Mouse (Mus musculus) MEL (cell line): ENCODE measurements around the gene Cntn4. TPM values are rescaled to one million over a fixed set of nuclear protein-coding genes. Genes with fewer than 3 reads are reported as not detected.

ENCODE experiments used
- DNase-seq: peaks from one replicate; pipeline ENCODE4 v3.0.0; 2011; ENCODE audit warnings: low read depth, low spot score
- H3K27ac ChIP-seq: 2 replicates; pipeline ENCODE4 v1.5.1; 2012; ENCODE audit warnings: low read depth, mild to moderate bottlenecking, control low read depth, low read length, moderate library complexity; ENCODE audit not compliant: control insufficient read depth
- H3K27me3 ChIP-seq, 2 experiments: fragments of 150-350 bp in 1 of 2; sonication (generic) in 1 of 2; 2 replicates each; pipeline ENCODE4 v1.6.1; 2012; ENCODE audit warnings: low read length in 2 of 2, mild to moderate bottlenecking in 2 of 2, improper control_type of control experiment in 1 of 2, moderate library complexity in 1 of 2; ENCODE audit not compliant: insufficient read depth in 2 of 2, control insufficient read depth in 1 of 2
- H3K36me3 ChIP-seq, 2 experiments: 2 replicates each; pipeline ENCODE4 v1.6.1; 2012 to 2014; ENCODE audit warnings: low read length in 2 of 2, improper control_type of control experiment in 1 of 2, inconsistent platforms in 1 of 2, mild to moderate bottlenecking in 1 of 2; ENCODE audit not compliant: insufficient read depth in 2 of 2, control insufficient read depth in 1 of 2
- H3K4me1 ChIP-seq, 2 experiments: fragments of 150-350 bp in 1 of 2; sonication (generic) in 1 of 2; 2 replicates each; pipeline ENCODE4 v1.6.1; 2012; ENCODE audit warnings: low read length in 2 of 2, improper control_type of control experiment in 1 of 2, mild to moderate bottlenecking in 1 of 2; ENCODE audit not compliant: insufficient read depth in 2 of 2, control insufficient read depth in 1 of 2
- H3K4me3 ChIP-seq, 2 experiments: fragments of 150-350 bp in 1 of 2; sonication (generic) in 1 of 2; 2 replicates each; pipeline ENCODE4 v1.5.1; 2012; ENCODE audit warnings: low read depth in 2 of 2, low read length in 2 of 2, mild to moderate bottlenecking in 2 of 2, moderate library complexity in 2 of 2, control low read depth in 1 of 2, improper control_type of control experiment in 1 of 2; ENCODE audit not compliant: control insufficient read depth in 1 of 2, insufficient read depth in 1 of 2
- H3K79me2 ChIP-seq: 2 replicates; pipeline ENCODE4 v1.6.1; 2012; ENCODE audit warnings: mild to moderate bottlenecking, low read length, moderate library complexity; ENCODE audit not compliant: control insufficient read depth, poor library complexity, insufficient read depth
- H3K9ac ChIP-seq: 2 replicates; pipeline ENCODE4 v1.6.1; 2012; ENCODE audit warnings: low read depth, mild to moderate bottlenecking, control low read depth, low read length, moderate library complexity; ENCODE audit not compliant: control insufficient read depth, poor library complexity, severe bottlenecking
- H3K9me3 ChIP-seq: fragments of 150-350 bp; sonication (generic); replicated peaks from 2 replicates; pipeline ENCODE4 v1.6.1; 2012; ENCODE audit warnings: mild to moderate bottlenecking, low read length, improper control_type of control experiment, moderate library complexity; ENCODE audit not compliant: insufficient read depth
- CHD2 ChIP-seq: IDR thresholded peaks from 2 replicates; pipeline ENCODE4 v1.6.1; 2011; ENCODE audit warnings: low read length, improper control_type of control experiment
- E2F4 ChIP-seq: IDR thresholded peaks from 2 replicates; pipeline ENCODE4 v1.6.1; 2011; ENCODE audit warnings: low read depth, low read length, improper control_type of control experiment, borderline replicate concordance
- ELF1 ChIP-seq: IDR thresholded peaks from 2 replicates; pipeline ENCODE4 v1.6.1; 2014; ENCODE audit warnings: low read depth, mild to moderate bottlenecking, inconsistent platforms, low read length, improper control_type of control experiment, moderate library complexity
- EP300 ChIP-seq, 2 experiments: IDR thresholded peaks; 2 replicates each; pipeline ENCODE4 v1.6.1; 2011; ENCODE audit warnings: improper control_type of control experiment in 2 of 2, low read length in 2 of 2, low read depth in 1 of 2, mild to moderate bottlenecking in 1 of 2
- ETS1 ChIP-seq: IDR thresholded peaks from 2 replicates; pipeline ENCODE4 v1.6.1; 2012; ENCODE audit warnings: low read depth, mild to moderate bottlenecking, inconsistent platforms, low read length, improper control_type of control experiment, moderate library complexity
- GABPA ChIP-seq: IDR thresholded peaks from 2 replicates; pipeline ENCODE4 v1.6.1; 2012; ENCODE audit warnings: low read depth, mild to moderate bottlenecking, inconsistent platforms, low read length, improper control_type of control experiment, moderate library complexity
- GATA1 ChIP-seq: IDR thresholded peaks from 2 replicates; pipeline ENCODE4 v1.6.1; 2011; ENCODE audit warnings: low read depth, low read length, improper control_type of control experiment
- KAT2A ChIP-seq: conservative IDR thresholded peaks from 2 replicates; pipeline ENCODE4 v1.6.1; 2012; ENCODE audit warnings: low read depth, low read length, improper control_type of control experiment, inconsistent platforms
- MAFK ChIP-seq: IDR thresholded peaks from 2 replicates; pipeline ENCODE4 v1.6.1; 2011; ENCODE audit warnings: low read depth, mild to moderate bottlenecking, low read length, improper control_type of control experiment, borderline replicate concordance
- MEF2A ChIP-seq: IDR thresholded peaks from 2 replicates; pipeline ENCODE4 v1.6.1; 2014; ENCODE audit warnings: low read depth, mild to moderate bottlenecking, inconsistent platforms, low read length, improper control_type of control experiment; ENCODE audit not compliant: poor library complexity, insufficient replicate concordance, severe bottlenecking; ENCODE audit errors: extremely low read depth
- MXI1 ChIP-seq: IDR thresholded peaks from 2 replicates; pipeline ENCODE4 v1.6.1; 2011; ENCODE audit warnings: mild to moderate bottlenecking, low read depth, low read length, improper control_type of control experiment
- MYB ChIP-seq: IDR thresholded peaks from 2 replicates; pipeline ENCODE4 v1.6.1; 2011; ENCODE audit warnings: mild to moderate bottlenecking, low read depth, low read length, improper control_type of control experiment
- MYC ChIP-seq: IDR thresholded peaks from 2 replicates; pipeline ENCODE4 v1.6.1; 2011; ENCODE audit warnings: low read depth, mild to moderate bottlenecking, low read length, improper control_type of control experiment, moderate library complexity
- NELFE ChIP-seq: IDR thresholded peaks from 2 replicates; pipeline ENCODE4 v1.6.1; 2011; ENCODE audit warnings: low read depth, low read length, improper control_type of control experiment
- POLR2A ChIP-seq, 2 experiments: IDR thresholded peaks; 2 replicates each; pipeline ENCODE4 v1.6.1; 2011 to 2012; ENCODE audit warnings: low read length in 2 of 2, mild to moderate bottlenecking in 2 of 2, control low read depth in 1 of 2, improper control_type of control experiment in 1 of 2, low read depth in 1 of 2, moderate library complexity in 1 of 2; ENCODE audit not compliant: control insufficient read depth in 1 of 2, insufficient read depth in 1 of 2, poor library complexity in 1 of 2
- RAD21 ChIP-seq: IDR thresholded peaks from 2 replicates; pipeline ENCODE4 v1.6.1; 2011; ENCODE audit warnings: mild to moderate bottlenecking, low read depth, low read length, improper control_type of control experiment
- TAL1 ChIP-seq: IDR thresholded peaks from 2 replicates; pipeline ENCODE4 v1.6.1; 2012; ENCODE audit warnings: mild to moderate bottlenecking, inconsistent platforms, low read length, moderate library complexity, mixed read lengths
- TBP ChIP-seq: IDR thresholded peaks from 2 replicates; pipeline ENCODE4 v1.8.0; 2011; ENCODE audit warnings: low read depth, low read length, improper control_type of control experiment
- UBTF ChIP-seq: IDR thresholded peaks from 2 replicates; pipeline ENCODE4 v1.6.1; 2012; ENCODE audit warnings: low read depth, mild to moderate bottlenecking, inconsistent platforms, low read length, improper control_type of control experiment, moderate library complexity, borderline replicate concordance; ENCODE audit not compliant: insufficient read depth
- ZMIZ1 ChIP-seq: IDR thresholded peaks from 2 replicates; pipeline ENCODE4 v1.6.1; 2012; ENCODE audit warnings: low read depth, mild to moderate bottlenecking, inconsistent platforms, low read length, improper control_type of control experiment, moderate library complexity
- ZNF384 ChIP-seq: IDR thresholded peaks from 2 replicates; pipeline ENCODE4 v1.6.1; 2012; ENCODE audit warnings: low read depth, mild to moderate bottlenecking, inconsistent platforms, low read length, improper control_type of control experiment
- polyA plus RNA-seq, 2 experiments: library from polyadenylated mRNA; stranded (reverse) in 1 of 2; unstranded in 1 of 2; fragments of >175 nt in 1 of 2; fragments of >200 nt in 1 of 2; gene quantifications; 2 replicates each; pipeline versions ENCODE4 v1.2.1 to v1.2.4; 2012; ENCODE audit warnings: low replicate concordance in 2 of 2, low read depth in 1 of 2; ENCODE audit not compliant: insufficient read length in 2 of 2, insufficient read depth in 1 of 2, missing spikeins in 1 of 2
- total RNA-seq: library from RNA; depleted of rRNA; stranded (reverse); fragments of 300-350 nt; gene quantifications from 2 replicates; pipeline ENCODE4 v1.2.3, GENCODE M21; 2012

The Cntn4 gene
- total and polyA plus RNA-seq, 3 experiments: not detected

- TF ChIP-seq ZNF384: no peak
- TF ChIP-seq ELF1: no peak
- no peak for TF ChIP-seq MXI1
- no peak for TF ChIP-seq GATA1
- TF ChIP-seq EP300 (IDR thresholded peaks at IDR 0.05; ENCODE audit: low read depth in 1 of 2, low read length in 2 of 2): no peak
- TF ChIP-seq TBP: no peak
- Histone ChIP-seq H3K4me1 (no peaks in the 10 kb centered on the region), H3K9ac (no peak overlapping the region), H3K27ac (no peak overlapping the region), H3K9me3 (no peaks in the 10 kb centered on the region), H3K4me3 (no peak overlapping the region), H3K27me3 (no peaks in the 10 kb centered on the region), H3K36me3 (no peaks in the 10 kb centered on the region), H3K79me2 (no peaks in the 10 kb centered on the region)
- DNase-seq: no peak
Measured at GRCm38 (mm10) chr6:106740244-106740825, 1062.9 kb downstream of the Cntn4 start.

- Histone ChIP-seq H3K79me2 (no peaks in the 10 kb centered on the region), H3K27ac (no peak overlapping the region), H3K27me3 (no peaks in the 10 kb centered on the region), H3K9ac (no peak overlapping the region)
- no peak for DNase-seq
- TF ChIP-seq TAL1 (no peak), MXI1 (no peak), RAD21 (no peak), ETS1 (no peak), GATA1 (no peak), CHD2 (no peak), POLR2A (IDR thresholded peaks at IDR 0.05; ENCODE audit: control insufficient read depth in 1 of 2, insufficient read depth in 1 of 2, low read depth in 1 of 2, low read length in 2 of 2, poor library complexity in 1 of 2) (no peak), GABPA (no peak), ZMIZ1 (no peak), UBTF (no peak), NELFE (no peak), MEF2A (no peak), KAT2A (no peak), EP300 (IDR thresholded peaks at IDR 0.05; ENCODE audit: low read depth in 1 of 2, low read length in 2 of 2) (no peak), MYC (no peak), MYB (no peak), MAFK (no peak), E2F4 (no peak)
- TF ChIP-seq, all 39 proteins: peak for 0
- Histone ChIP-seq H3K9me3 (no peaks in the 10 kb centered on the region), H3K4me1 (peaks cover 0 to 3% of the 10 kb centered on the region in 2 experiments; a peak in 2 of 4 replicates), H3K36me3 (no peaks in the 10 kb centered on the region; a peak in 1 of 4 replicates), H3K4me3 (no peak overlapping the region)
Measured at GRCm38 (mm10) chr6:106743556-106744233, 1066.2 kb downstream of the Cntn4 start.
